Mouse (Mus musculus): Measurements from ENCODE around the gene Erc2. TPM values are rescaled to one million over a fixed set of nuclear protein-coding genes. Genes with fewer than 3 reads are reported as not detected.

Gene Erc2
- polyA plus RNA-seq, 1 experiment from 2014 or later = 58.0 TPM

GRCm38 (mm10) chr14:28349129-28349528 lies 726.9 kb downstream of the Erc2 start:
- WGBS = 67% methylated on average over 1 of the region's 1 CpGs
- ATAC-seq (ENCODE audit: low read depth) = no peak

GRCm38 (mm10) chr14:28356031-28356430 lies 733.8 kb downstream of the Erc2 start:
- Histone ChIP-seq H3K9ac (no peak overlapping the region), H3K36me3 (no peaks in the 10 kb centered on the region), H3K27me3 (no peaks in the 10 kb centered on the region), H3K9me3 (no peaks in the 10 kb centered on the region), H3K4me2 (no peak overlapping the region), H3K4me3 (no peak overlapping the region), H3K4me1 (replicated peaks) (no peaks in the 10 kb centered on the region), H3K27ac (replicated peaks) (no peak overlapping the region)
- no peak for ATAC-seq (ENCODE audit: low read depth)

More at GRCm38 (mm10) chr14:28349129-28349528, 726.9 kb downstream of the Erc2 start:
- H3K9ac ChIP-seq = no peak overlapping the region
- no peaks in the 10 kb centered on the region for H3K36me3 ChIP-seq
- no peak overlapping the region for H3K4me3 ChIP-seq
- no peaks in the 10 kb centered on the region for H3K4me1 ChIP-seq (replicated peaks)
- H3K4me2 ChIP-seq = no peak overlapping the region
- H3K9me3 ChIP-seq = no peaks in the 10 kb centered on the region
- H3K27ac ChIP-seq (replicated peaks) = no peak overlapping the region
- no peaks in the 10 kb centered on the region for H3K27me3 ChIP-seq

DNA sequence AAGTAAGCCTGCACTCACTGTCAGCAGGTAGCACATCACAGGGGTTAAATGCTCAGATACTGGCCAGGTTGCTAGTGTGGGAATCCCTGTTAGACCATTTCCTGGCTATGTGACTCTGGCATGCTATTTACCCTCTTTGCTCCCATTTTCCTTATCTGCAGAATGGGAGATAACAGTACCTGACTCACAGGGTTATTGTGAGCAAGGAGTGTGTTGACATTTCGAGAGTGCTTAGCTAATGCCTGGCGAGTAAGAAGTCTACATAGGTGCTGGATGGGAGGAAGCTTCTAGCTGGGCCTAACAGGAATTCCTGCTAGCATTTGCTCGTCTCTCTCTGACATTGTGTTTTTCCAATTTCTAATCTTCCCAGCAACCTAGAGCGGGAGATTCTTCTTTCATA lies 737.3 kb downstream of the Erc2 start:
- ATAC-seq (ENCODE audit: low read depth) = no peak
- 83% methylated on average over 4 of the region's 4 CpGs for WGBS
- Histone ChIP-seq H3K27ac (replicated peaks) (no peak overlapping the region), H3K4me1 (replicated peaks) (no peaks in the 10 kb centered on the region), H3K4me2 (no peak overlapping the region), H3K27me3 (no peaks in the 10 kb centered on the region), H3K9me3 (no peaks in the 10 kb centered on the region), H3K9ac (no peak overlapping the region), H3K4me3 (no peak overlapping the region), H3K36me3 (no peaks in the 10 kb centered on the region)

DNA sequence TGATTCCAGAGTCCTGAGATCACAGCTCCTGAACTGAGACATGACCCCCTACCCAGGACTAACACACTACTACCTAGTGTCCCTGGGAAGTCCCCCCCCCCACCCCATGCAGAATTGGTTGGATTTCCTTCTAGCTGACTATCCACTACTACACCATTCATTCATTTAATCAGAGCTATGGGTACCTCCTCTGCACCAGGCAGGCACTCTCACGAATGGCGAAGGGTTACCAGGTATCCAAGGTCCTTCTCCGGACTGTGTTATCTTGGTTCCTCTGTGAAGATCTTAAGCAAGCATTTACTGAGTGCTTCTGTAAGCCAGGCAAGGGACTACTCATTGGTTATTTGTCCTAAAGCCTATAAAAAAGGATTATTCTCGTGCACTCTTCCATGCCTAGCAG lies 737.8 kb downstream of the Erc2 start:
- Histone ChIP-seq H3K27ac (replicated peaks) (no peak overlapping the region), H3K4me1 (replicated peaks) (no peaks in the 10 kb centered on the region), H3K4me3 (no peak overlapping the region), H3K36me3 (no peaks in the 10 kb centered on the region), H3K9me3 (no peaks in the 10 kb centered on the region), H3K4me2 (no peak overlapping the region), H3K9ac (no peak overlapping the region), H3K27me3 (no peaks in the 10 kb centered on the region)
- ATAC-seq (ENCODE audit: low read depth) = no peak
- 93% methylated on average over 4 of the region's 4 CpGs for whole genome bisulfite sequencing

- Histone ChIP-seq H3K27ac (replicated peaks) (no peak overlapping the region), H3K9ac (no peak overlapping the region), H3K4me2 (no peak overlapping the region), H3K27me3 (no peaks in the 10 kb centered on the region), H3K36me3 (no peaks in the 10 kb centered on the region), H3K4me3 (no peak overlapping the region), H3K9me3 (no peaks in the 10 kb centered on the region), H3K4me1 (replicated peaks) (no peaks in the 10 kb centered on the region)
- no peak for ATAC-seq (ENCODE audit: low read depth)
- WGBS = 54% methylated on average over 4 of the region's 4 CpGs
Observed at GRCm38 (mm10) chr14:28362336-28362735, 740.1 kb downstream of the Erc2 start.

DNA sequence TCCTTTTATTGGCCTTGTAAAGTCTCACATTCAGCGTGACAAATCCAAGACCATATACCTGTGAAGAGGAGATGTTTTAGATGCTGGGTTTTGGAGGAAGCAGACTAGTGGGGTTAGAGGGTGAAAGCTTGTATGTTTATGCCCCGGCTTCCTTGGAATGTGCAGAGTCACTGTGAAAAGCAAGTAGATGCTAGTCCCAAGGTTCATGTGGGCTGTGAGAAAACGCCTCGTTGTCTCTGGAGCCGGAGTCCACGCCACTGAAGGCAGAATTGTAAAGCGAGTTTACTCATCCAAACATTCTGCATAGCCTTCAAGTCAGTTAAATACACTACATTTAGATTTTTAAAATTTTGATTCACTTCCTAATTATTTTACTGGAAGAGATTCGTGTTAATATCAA lies 748.5 kb downstream of the Erc2 start:
- Histone ChIP-seq H3K9ac (no peak overlapping the region), H3K4me2 (no peak overlapping the region), H3K4me1 (replicated peaks) (peaks cover 10% of the 10 kb centered on the region), H3K36me3 (no peaks in the 10 kb centered on the region), H3K9me3 (no peaks in the 10 kb centered on the region), H3K27me3 (peaks cover 32% of the 10 kb centered on the region), H3K4me3 (no peak overlapping the region), H3K27ac (replicated peaks) (no peak overlapping the region)
- WGBS = 43% methylated on average over 8 of the region's 8 CpGs
- ATAC-seq (ENCODE audit: low read depth) = no peak

DNA sequence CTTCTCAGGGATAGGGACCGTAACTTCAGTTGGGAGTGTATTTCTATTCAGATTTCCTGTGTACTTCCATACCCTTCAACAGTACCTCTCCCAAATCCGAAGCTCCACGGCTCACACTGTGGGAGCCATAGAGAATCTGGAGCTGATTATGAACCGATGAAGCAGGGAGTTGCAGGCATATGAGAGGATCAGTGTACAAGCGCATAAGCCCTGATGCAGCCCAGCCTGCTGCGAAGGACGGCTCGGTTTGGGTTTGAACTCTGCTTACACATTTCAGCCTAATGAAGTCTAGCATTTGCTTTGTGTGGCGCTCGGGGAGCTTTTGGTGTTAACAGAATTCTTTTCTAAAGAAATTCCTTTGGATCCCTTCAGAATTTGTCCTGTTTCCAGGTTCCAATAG lies 749.4 kb downstream of the Erc2 start:
- peaks cover 19% of the 10 kb centered on the region for H3K4me1 ChIP-seq (replicated peaks)
- WGBS = 89% methylated on average over 10 of the region's 10 CpGs
- H3K27me3 ChIP-seq = peaks cover 32% of the 10 kb centered on the region

GRCm38 (mm10) chr14:28375642-28376091 lies 753.4 kb downstream of the Erc2 start:
- no peaks in the 10 kb centered on the region for H3K9me3 ChIP-seq
- H3K36me3 ChIP-seq = no peaks in the 10 kb centered on the region
- H3K4me2 ChIP-seq = peak overlapping the region; percentile 34
- no peak overlapping the region for H3K4me3 ChIP-seq
- 3% methylated on average over 10 of the region's 10 CpGs for WGBS
- H3K27me3 ChIP-seq = peaks cover 61% of the 10 kb centered on the region
- 0 out of 2 replicates have a peak overlapping the region, but pooled peaks have one; percentile 4 for H3K27ac ChIP-seq (replicated peaks)
- peaks cover 17% of the 10 kb centered on the region for H3K4me1 ChIP-seq (replicated peaks)
- no peak overlapping the region; the same call in 1 of the 2 replicates for H3K9ac ChIP-seq
- no peak for ATAC-seq (ENCODE audit: low read depth)

More for the DNA sequence above, 749.4 kb downstream of the Erc2 start:
- Histone ChIP-seq H3K4me3 (no peak overlapping the region), H3K36me3 (no peaks in the 10 kb centered on the region), H3K9ac (no peak overlapping the region), H3K27ac (replicated peaks) (no peak overlapping the region), H3K4me2 (no peak overlapping the region), H3K9me3 (no peaks in the 10 kb centered on the region)
- no peak for ATAC-seq (ENCODE audit: low read depth)

GRCm38 (mm10) chr14:28376208-28376805 lies 754.1 kb downstream of the Erc2 start:
- Histone ChIP-seq H3K9me3 (no peaks in the 10 kb centered on the region), H3K36me3 (no peaks in the 10 kb centered on the region), H3K4me3 (no peak overlapping the region), H3K4me1 (replicated peaks) (peaks cover 17% of the 10 kb centered on the region), H3K27ac (replicated peaks) (no peak overlapping the region), H3K4me2 (no peak overlapping the region), H3K27me3 (peaks cover 64% of the 10 kb centered on the region), H3K9ac (no peak overlapping the region)
- ATAC-seq (ENCODE audit: low read depth) = no peak
- 22% methylated on average over 9 of the region's 9 CpGs for WGBS

- Histone ChIP-seq H3K9me3 (no peaks in the 10 kb centered on the region), H3K9ac (no peak overlapping the region), H3K36me3 (no peaks in the 10 kb centered on the region), H3K4me3 (no peak overlapping the region), H3K27me3 (peaks cover 54% of the 10 kb centered on the region), H3K4me1 (replicated peaks) (peaks cover 26% of the 10 kb centered on the region), H3K4me2 (no peak overlapping the region), H3K27ac (replicated peaks) (no peak overlapping the region)
- WGBS = 60% methylated on average over 3 of the region's 3 CpGs
- no peak for ATAC-seq (ENCODE audit: low read depth)
Observed at GRCm38 (mm10) chr14:28377519-28377918, 755.3 kb downstream of the Erc2 start.

DNA sequence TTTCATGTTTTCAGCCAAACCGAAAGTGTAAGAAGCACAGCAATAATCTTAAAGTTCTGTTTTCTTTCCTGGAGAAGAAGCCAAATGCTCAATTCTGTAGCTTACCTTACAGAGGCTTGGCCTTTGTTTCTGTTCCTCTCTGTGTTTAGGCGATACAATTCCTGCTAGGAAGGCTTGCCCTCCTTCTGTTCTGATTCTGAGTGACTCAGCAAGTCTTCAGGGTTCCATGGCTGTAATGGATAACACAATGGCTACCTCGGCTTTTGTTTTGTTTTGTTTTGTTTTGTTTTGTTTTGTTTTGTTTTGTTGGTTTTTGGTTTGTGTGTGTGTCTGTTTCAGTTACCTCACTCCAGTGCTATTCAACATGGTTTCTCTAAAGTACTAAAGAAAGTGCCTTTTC lies 757.9 kb downstream of the Erc2 start:
- H3K36me3 ChIP-seq = no peaks in the 10 kb centered on the region
- H3K9me3 ChIP-seq = no peaks in the 10 kb centered on the region
- H3K9ac ChIP-seq = no peak overlapping the region
- H3K4me1 ChIP-seq (replicated peaks) = peaks cover 26% of the 10 kb centered on the region
- peaks cover 44% of the 10 kb centered on the region for H3K27me3 ChIP-seq
- H3K4me3 ChIP-seq = no peak overlapping the region
- no peak for ATAC-seq (ENCODE audit: low read depth)
- H3K4me2 ChIP-seq = no peak overlapping the region
- 69% methylated on average over 3 of the region's 3 CpGs for WGBS
- H3K27ac ChIP-seq (replicated peaks) = no peak overlapping the region

GRCm38 (mm10) chr14:28381801-28382550 lies 759.7 kb downstream of the Erc2 start:
- H3K27me3 ChIP-seq = peaks cover 44% of the 10 kb centered on the region

More at GRCm38 (mm10) chr14:28381801-28382550, 759.7 kb downstream of the Erc2 start:
- ATAC-seq (ENCODE audit: low read depth) = no peak
- WGBS = 28% methylated on average over 14 of the region's 14 CpGs
- Histone ChIP-seq H3K4me3 (no peak overlapping the region), H3K9ac (no peak overlapping the region), H3K4me2 (no peak overlapping the region), H3K4me1 (replicated peaks) (peaks cover 10% of the 10 kb centered on the region), H3K9me3 (no peaks in the 10 kb centered on the region), H3K27ac (replicated peaks) (no peak overlapping the region), H3K36me3 (no peaks in the 10 kb centered on the region)

Measured in neural tube, embryonic 13.5 days (tissue).